Mouse (Mus musculus) brown adipose tissue, adult 24 weeks (tissue): Measurements from ENCODE around the gene Rad54l. TPM values are rescaled to one million over a fixed set of nuclear protein-coding genes. Genes with fewer than 3 reads are reported as not detected.

Source experiments
- H3K27ac ChIP-seq: fragments of 200-500 bp; replicated peaks from 2 replicates; pipeline ENCODE4 v1.5.1; 2012; ENCODE audit warnings: low read depth, mild to moderate bottlenecking, low read length
- H3K4me1 ChIP-seq: fragments of 200-500 bp; 2 replicates; pipeline ENCODE4 v1.6.1; 2012; ENCODE audit warnings: low read length, mixed read lengths; ENCODE audit not compliant: control insufficient read depth, insufficient read depth, insufficient read length
- H3K4me3 ChIP-seq: fragments of 200-500 bp; 2 replicates; pipeline ENCODE4 v1.5.1; 2012; ENCODE audit warnings: low read depth, mild to moderate bottlenecking, low read length, moderate library complexity; ENCODE audit not compliant: insufficient read depth
- polyA plus RNA-seq: library from polyadenylated mRNA; stranded (reverse); fragments of >200 nt; gene quantifications from 2 replicates; pipeline ENCODE4 v1.2.4, GENCODE M21; 2012; ENCODE audit not compliant: missing spikeins, insufficient read depth, insufficient read length

Rad54l gene
- polyA plus RNA-seq, 1 experiment: 0.36 TPM

GRCm38 (mm10) chr4:116063855-116064254, 59.6 kb downstream of the Rad54l start:
- Histone ChIP-seq H3K4me1 (no peaks in the 10 kb centered on the region), H3K27ac (no peak overlapping the region), H3K4me3 (no peak overlapping the region)

GRCm38 (mm10) chr4:116059012-116059726, 64.3 kb downstream of the Rad54l start:
- Histone ChIP-seq H3K4me1 (no peaks in the 10 kb centered on the region), H3K27ac (no peak overlapping the region), H3K4me3 (no peak overlapping the region)

- Histone ChIP-seq H3K4me1 (peaks cover under 1% of the 10 kb centered on the region; the same call in 1 of the 2 replicates), H3K27ac (no peak overlapping the region), H3K4me3 (no peak overlapping the region)
Measured at GRCm38 (mm10) chr4:116057559-116057958, 65.9 kb downstream of the Rad54l start.

- H3K27ac ChIP-seq: peak within 1 kb of the TSS; percentile 93
- peak within 1 kb of the TSS; percentile 83 for H3K4me3 ChIP-seq
- peaks cover 3% of the 10 kb centered on the region; the same call in 1 of the 2 replicates for H3K4me1 ChIP-seq
Measured at GRCm38 (mm10) chr4:116053399-116053961, 70.0 kb downstream of the Rad54l start, which contains the start of gene Nsun4. Nsun4 (minus strand) TSS chr4:116053876.

GRCm38 (mm10) chr4:116052526-116053293, 70.8 kb downstream of the Rad54l start:
- Histone ChIP-seq H3K27ac (peak overlapping the region; percentile 93), H3K4me3 (peak overlapping the region; percentile 83), H3K4me1 (peaks cover 3% of the 10 kb centered on the region; the same call in 1 of the 2 replicates)

- H3K27ac ChIP-seq: no peak overlapping the region
- peaks cover 3% of the 10 kb centered on the region; the same call in 1 of the 2 replicates for H3K4me1 ChIP-seq
- H3K4me3 ChIP-seq: no peak overlapping the region
Measured at GRCm38 (mm10) chr4:116049211-116049610, 74.3 kb downstream of the Rad54l start.

- no peak overlapping the region for H3K27ac ChIP-seq
- no peak overlapping the region for H3K4me3 ChIP-seq
- H3K4me1 ChIP-seq: peaks cover 3% of the 10 kb centered on the region; the same call in 1 of the 2 replicates
Measured at GRCm38 (mm10) chr4:116048130-116048920, 75.2 kb downstream of the Rad54l start.

GRCm38 (mm10) chr4:116047681-116048080, 75.8 kb downstream of the Rad54l start:
- Histone ChIP-seq H3K27ac (no peak overlapping the region), H3K4me3 (no peak overlapping the region), H3K4me1 (peaks cover 3% of the 10 kb centered on the region; the same call in 1 of the 2 replicates)

- H3K4me1 ChIP-seq: no peaks in the 10 kb centered on the region
- no peak overlapping the region for H3K4me3 ChIP-seq
- no peak overlapping the region for H3K27ac ChIP-seq
Measured at GRCm38 (mm10) chr4:116046604-116047003, 76.9 kb downstream of the Rad54l start.

Other genes starting within 250 kb of the Rad54l start
- not detected in 2 replicates for gene Kncn, start 239.3 kb downstream of the Rad54l start, polyA plus RNA-seq
- not detected in 2 replicates for gene 6430628N08Rik, start 233.0 kb downstream of the Rad54l start, polyA plus RNA-seq
- gene Dmbx1, start 183.8 kb downstream of the Rad54l start, polyA plus RNA-seq: not detected in 2 replicates
- not detected in 2 replicates for gene Faah, start 105.8 kb downstream of the Rad54l start, polyA plus RNA-seq
- 22.6 and 35.3 TPM in 2 replicates for gene Nsun4, start 69.8 kb downstream of the Rad54l start, polyA plus RNA-seq
- 4,457 and 5,170 TPM in 2 replicates for gene Uqcrh, start 48.6 kb downstream of the Rad54l start, polyA plus RNA-seq
- 23.3 and 24.1 TPM in 2 replicates for gene Lrrc41, start 48.4 kb downstream of the Rad54l start, polyA plus RNA-seq
- 37.6 and 49.5 TPM in 2 replicates for gene Pomgnt1, start 150 bp upstream of the Rad54l start, polyA plus RNA-seq
- 17.5 and 22.9 TPM in 2 replicates for gene Lurap1, start 27.6 kb upstream of the Rad54l start, polyA plus RNA-seq
- gene Tspan1, start 43.9 kb upstream of the Rad54l start, polyA plus RNA-seq: not detected in 2 replicates
- gene 1700042G07Rik, start 49.7 kb upstream of the Rad54l start, polyA plus RNA-seq: not detected in 2 replicates
- gene Gm49337, start 49.7 kb upstream of the Rad54l start, polyA plus RNA-seq: not detected in 2 replicates
- 3.0 and 4.6 TPM in 2 replicates for gene Pik3r3, start 97.9 kb upstream of the Rad54l start, polyA plus RNA-seq